Mouse (Mus musculus) kidney, adult 2 months (tissue): Measurements from ENCODE around the gene Cmbl. TPM values are rescaled to one million over a fixed set of nuclear protein-coding genes. Genes with fewer than 3 reads are reported as not detected.

Source experiments
- DNase-seq: peaks from one replicate; pipeline ENCODE4 v3.0.0; 2021
- H3K27ac ChIP-seq: fragments of 200-500 bp; 2 replicates; pipeline ENCODE4 v1.5.1; 2012; ENCODE audit warnings: low read depth, low read length, control low read depth, inconsistent platforms; ENCODE audit not compliant: insufficient read depth
- H3K27me3 ChIP-seq: fragments of 200-500 bp; replicated peaks from 2 replicates; pipeline ENCODE4 v1.6.1; 2012; ENCODE audit warnings: mild to moderate bottlenecking, moderate library complexity, low read length, inconsistent platforms; ENCODE audit not compliant: control insufficient read depth, insufficient read depth
- H3K36me3 ChIP-seq: fragments of 200-500 bp; 2 replicates; pipeline ENCODE4 v1.6.1; 2012; ENCODE audit warnings: mild to moderate bottlenecking, moderate library complexity, low read length, inconsistent platforms; ENCODE audit not compliant: control insufficient read depth, insufficient read depth
- H3K4me1 ChIP-seq: fragments of 200-500 bp; 2 replicates; pipeline ENCODE4 v1.6.1; 2011; ENCODE audit warnings: low read length; ENCODE audit not compliant: control insufficient read depth, insufficient read depth
- H3K4me3 ChIP-seq: fragments of 200-500 bp; 2 replicates; pipeline ENCODE4 v1.5.1; 2011; ENCODE audit warnings: mild to moderate bottlenecking, low read depth, low read length, control low read depth; ENCODE audit not compliant: insufficient read depth
- CTCF ChIP-seq: fragments of 200-500 bp; conservative IDR thresholded peaks from 2 replicates; pipeline ENCODE4 v1.5.1; 2011; ENCODE audit warnings: low read depth, mild to moderate bottlenecking, control low read depth, low read length, moderate library complexity, mixed read lengths; ENCODE audit not compliant: insufficient read depth, insufficient read length
- POLR2A ChIP-seq: fragments of 200-500 bp; IDR thresholded peaks from one replicate; pipeline ENCODE4 v1.6.1; 2011; ENCODE audit warnings: low read depth, low read length, control low read depth
- WGBS: fragments of 180-500 bp; shearing (Covaris S2); methylation state at CpG from one replicate; pipeline ENCODE4 v1.1.7; 2018; 5-methylcytosine and 5-hydroxymethylcytosine counted together
- polyA plus RNA-seq: library from polyadenylated mRNA; depleted of rRNA; stranded (reverse); fragments of >200 nt; gene quantifications from 2 replicates; pipeline ENCODE4 v1.2.3, GENCODE M21; 2012

Cmbl gene
- polyA plus RNA-seq, 1 experiment, result 361 TPM

DNA sequence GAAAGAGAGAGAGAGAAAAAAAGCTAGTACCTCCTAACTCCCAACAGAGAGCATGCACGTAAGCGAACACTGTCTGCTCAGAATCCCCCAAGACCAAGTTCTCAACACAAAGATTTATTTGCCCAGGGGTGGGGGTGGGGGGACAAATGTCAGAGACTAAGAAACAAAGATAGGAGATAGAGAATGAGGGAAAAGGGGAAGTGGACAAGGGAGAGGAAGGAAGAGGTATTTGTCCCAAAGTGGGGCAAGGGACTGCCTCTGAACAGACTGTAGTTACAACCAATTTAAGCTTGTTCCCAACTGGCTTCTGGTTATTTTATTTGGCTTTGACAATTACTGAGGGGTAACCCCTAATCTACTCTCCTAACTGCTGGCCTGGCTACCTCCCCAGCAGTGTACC is 10.3 kb upstream of the Cmbl start:
- 96% methylated on average over 2 of the region's 2 CpGs for WGBS
- no peak overlapping the region for H3K4me3 ChIP-seq

DNA sequence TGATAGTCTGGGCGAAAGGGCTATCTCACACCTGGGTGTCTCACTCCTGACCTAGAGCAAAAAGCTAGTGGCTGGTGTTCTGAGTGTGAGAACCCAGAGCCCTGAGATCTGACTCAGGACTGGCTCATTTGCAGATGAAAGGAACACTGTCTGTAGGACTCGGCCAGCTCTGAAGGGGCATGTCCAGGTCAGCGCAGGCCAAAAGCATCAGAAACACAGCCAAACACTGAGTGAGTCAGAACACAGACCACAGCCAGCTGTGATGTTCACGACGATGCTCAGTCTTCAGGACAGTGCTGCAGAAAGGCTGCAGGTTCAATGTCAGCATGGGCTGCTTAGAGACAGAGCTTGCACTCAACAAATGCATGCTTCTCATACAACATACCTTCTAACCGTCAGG is 3.8 kb upstream of the Cmbl start:
- peaks cover 13% of the 10 kb centered on the region; the same call in 1 of the 2 replicates for H3K4me1 ChIP-seq
- no peaks in the 10 kb centered on the region for H3K36me3 ChIP-seq
- no peak for DNase-seq
- TF ChIP-seq CTCF (no peak), POLR2A (no peak)
- no peaks in the 10 kb centered on the region for H3K27me3 ChIP-seq
- H3K4me3 ChIP-seq, result no peak overlapping the region
- no peak overlapping the region for H3K27ac ChIP-seq
- WGBS, result 79% methylated on average over 6 of the region's 6 CpGs

More for the DNA sequence above, 10.3 kb upstream of the Cmbl start:
- no peaks in the 10 kb centered on the region for H3K4me1 ChIP-seq
- TF ChIP-seq POLR2A (no peak), CTCF (no peak)
- no peak for DNase-seq
- H3K27me3 ChIP-seq, result no peaks in the 10 kb centered on the region
- no peak overlapping the region for H3K27ac ChIP-seq
- H3K36me3 ChIP-seq, result no peaks in the 10 kb centered on the region

DNA sequence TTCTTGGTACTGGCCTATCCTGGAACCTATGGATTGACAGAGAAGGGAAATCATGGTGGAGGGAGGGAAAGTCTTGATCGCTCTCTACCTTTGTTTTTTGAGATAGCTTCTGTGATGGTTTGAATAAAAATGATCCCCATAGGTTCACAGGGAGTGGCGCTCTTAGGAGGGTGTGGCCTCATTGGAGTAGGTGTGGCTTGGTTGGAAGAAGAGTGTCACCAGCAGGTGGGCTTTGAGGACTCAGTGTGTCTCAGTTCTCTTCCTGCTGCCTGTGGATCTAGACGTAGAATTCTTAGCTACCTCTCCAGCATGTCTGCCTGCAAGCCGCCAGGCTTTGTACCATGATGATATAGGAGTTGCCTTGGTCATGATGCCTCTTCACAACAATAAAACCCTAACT is 3.2 kb upstream of the Cmbl start:
- H3K27ac ChIP-seq, result no peak overlapping the region
- no peaks in the 10 kb centered on the region for H3K36me3 ChIP-seq
- no peaks in the 10 kb centered on the region for H3K27me3 ChIP-seq
- no peak for DNase-seq
- WGBS, result 97% methylated on average over 4 of the region's 4 CpGs
- peaks cover 13% of the 10 kb centered on the region; the same call in 1 of the 2 replicates for H3K4me1 ChIP-seq
- no peak for TF ChIP-seq CTCF
- no peak for TF ChIP-seq POLR2A
- H3K4me3 ChIP-seq, result no peak overlapping the region

DNA sequence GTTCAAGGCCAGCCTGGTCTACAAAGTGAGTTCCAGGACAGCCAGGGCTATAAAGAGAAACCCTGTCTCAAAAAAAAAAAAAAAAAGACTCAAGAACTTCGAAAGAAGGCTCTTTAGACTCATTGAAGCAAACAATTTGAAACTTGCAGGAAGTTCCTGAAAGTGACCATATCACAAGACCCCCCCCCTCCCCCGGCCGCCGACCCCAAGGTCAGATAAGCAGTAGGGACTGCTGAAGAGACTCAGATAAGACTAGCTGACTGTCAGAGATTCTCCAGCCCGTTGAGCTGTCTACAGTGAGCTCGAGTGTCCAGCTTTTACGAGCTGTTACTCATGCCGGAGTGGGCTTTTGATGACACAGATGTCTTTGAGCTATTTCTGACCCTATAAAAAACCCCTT is 2.3 kb upstream of the Cmbl start:
- H3K27ac ChIP-seq, result peak overlapping the region; percentile 96
- TF ChIP-seq POLR2A (no peak), CTCF (no peak)
- WGBS, result 68% methylated on average over 8 of the region's 8 CpGs
- H3K4me1 ChIP-seq, result peaks cover 13% of the 10 kb centered on the region; the same call in 1 of the 2 replicates
- DNase-seq, result no peak
- no peak overlapping the region for H3K4me3 ChIP-seq
- no peaks in the 10 kb centered on the region for H3K27me3 ChIP-seq
- no peaks in the 10 kb centered on the region for H3K36me3 ChIP-seq

DNA sequence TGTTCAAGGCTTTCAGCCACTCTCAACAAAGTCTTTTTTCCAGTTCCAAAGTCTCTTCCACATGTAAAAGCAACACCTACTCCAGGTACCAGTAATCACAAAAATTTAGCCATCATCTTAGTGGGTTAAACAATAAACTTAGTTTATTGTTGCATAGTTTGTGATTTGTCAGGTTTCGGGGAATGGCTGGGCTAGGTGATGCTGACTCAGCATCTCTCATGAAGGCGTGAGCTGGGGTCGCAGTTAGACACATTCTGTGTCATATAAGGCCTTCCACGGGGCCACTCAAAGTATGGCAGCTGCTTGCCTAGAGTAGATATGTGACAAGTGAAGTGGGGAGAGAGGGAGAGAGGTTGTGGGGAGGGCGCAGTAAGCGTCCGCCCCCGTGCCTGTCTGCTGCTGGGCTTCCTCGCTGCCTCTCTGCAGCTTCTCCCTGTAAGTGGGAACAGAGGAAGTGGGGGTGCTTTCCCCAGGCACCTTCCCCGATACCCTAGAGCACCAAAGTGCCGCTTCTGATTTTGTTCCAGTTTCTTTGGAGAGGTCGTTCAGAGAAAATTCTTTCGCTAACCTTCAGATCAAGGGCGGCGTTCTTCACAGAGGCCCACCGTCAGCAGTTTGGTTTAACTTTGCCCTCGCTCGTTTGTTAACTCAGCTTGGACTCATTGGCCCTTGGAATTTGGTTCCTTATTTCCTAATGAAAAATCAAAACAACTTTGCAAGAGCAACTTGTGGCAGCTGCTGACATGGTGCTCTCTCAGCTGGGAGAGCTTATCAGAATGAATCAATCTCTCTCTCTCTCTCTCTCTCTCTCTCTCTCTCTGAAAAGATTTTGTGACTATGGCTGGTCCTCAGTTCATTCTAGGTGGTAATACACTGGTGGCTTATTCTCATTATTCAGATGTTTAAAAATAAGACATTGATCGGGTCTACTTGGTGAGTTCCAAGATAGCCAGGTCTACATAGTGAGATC is 1.3 kb upstream of the Cmbl start:
- 34% methylated on average over 19 of the region's 19 CpGs for WGBS
- TF ChIP-seq CTCF, result no peak
- no peak for TF ChIP-seq POLR2A
- Histone ChIP-seq H3K4me1 (peaks cover 13% of the 10 kb centered on the region; the same call in 1 of the 2 replicates), H3K36me3 (no peaks in the 10 kb centered on the region), H3K27ac (peak overlapping the region; percentile 99), H3K4me3 (no peak overlapping the region), H3K27me3 (no peaks in the 10 kb centered on the region)
- peak; percentile 94 for DNase-seq

DNA sequence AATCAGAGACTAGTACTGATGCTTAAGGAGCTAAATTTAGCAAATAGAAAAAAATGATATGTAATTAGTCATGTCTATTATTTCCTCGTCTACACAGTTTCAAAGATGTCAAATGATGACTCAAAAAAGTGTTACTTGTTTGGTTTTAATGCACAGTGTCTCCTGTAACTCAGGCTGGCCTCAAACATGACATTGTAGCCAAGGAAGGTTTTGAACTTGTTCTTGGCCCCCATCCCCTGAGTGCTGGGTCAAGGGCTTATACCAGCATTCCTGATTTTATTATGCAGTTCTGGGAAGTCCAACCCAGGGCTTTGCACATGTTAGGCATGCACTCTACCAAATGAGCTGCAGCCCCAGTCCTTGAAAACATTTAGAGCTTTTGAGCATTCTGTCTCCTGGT is 597 bp downstream of the Cmbl start:
- no peak for DNase-seq
- H3K27me3 ChIP-seq, result no peaks in the 10 kb centered on the region
- no peak overlapping the region; the same call in 1 of the 2 replicates for H3K4me3 ChIP-seq
- WGBS, result 49% methylated on average over 1 of the region's 1 CpGs
- peaks cover 23% of the 10 kb centered on the region for H3K4me1 ChIP-seq
- TF ChIP-seq POLR2A (no peak), CTCF (no peak)
- H3K27ac ChIP-seq, result peak overlapping the region; percentile 99
- no peaks in the 10 kb centered on the region for H3K36me3 ChIP-seq

DNA sequence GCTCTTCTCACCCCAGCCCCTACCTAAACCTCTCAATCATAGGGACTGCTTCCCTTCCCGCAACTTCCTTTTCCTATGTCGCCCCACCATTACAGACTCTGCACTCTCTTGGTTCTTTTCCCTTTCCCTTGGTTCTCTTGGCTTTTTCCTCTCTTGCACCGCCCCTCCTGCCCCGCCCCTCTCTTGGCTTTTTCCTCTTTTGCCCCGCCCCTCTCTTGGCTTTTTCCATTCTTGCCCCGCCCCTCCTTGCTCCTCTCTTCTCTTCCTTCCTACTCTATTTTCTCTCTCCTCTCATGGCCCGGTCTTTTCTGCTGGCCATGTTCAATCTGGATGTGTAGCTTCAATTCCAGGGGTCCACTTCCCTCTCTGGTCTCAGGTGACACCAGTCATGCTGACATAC is 2.2 kb downstream of the Cmbl start:
- Histone ChIP-seq H3K4me3 (no peak overlapping the region), H3K27ac (peak overlapping the region; percentile 80), H3K36me3 (no peaks in the 10 kb centered on the region), H3K27me3 (no peaks in the 10 kb centered on the region), H3K4me1 (peaks cover 31% of the 10 kb centered on the region)
- WGBS, result 72% methylated on average over 7 of the region's 7 CpGs
- TF ChIP-seq POLR2A (no peak), CTCF (no peak)
- peak; percentile 54 for DNase-seq
